Mouse (Mus musculus) G1E (cell line): ENCODE measurements at regions not wholly inside any gene's neighbourhood (a gene's known extent, or its start where the extent isn't known, plus 50 kb on each side); places are given as distances from the start of the nearest gene placed in this dataset.

Experiments
- ATAC-seq: 2 replicates; pipeline ENCODE4 v1.8.0; 2016; ENCODE audit warnings: mild to moderate bottlenecking; ENCODE audit not compliant: insufficient number of reproducible peaks, poor library complexity, low FRiP score, severe bottlenecking; ENCODE audit errors: extremely low read depth
- DNase-seq: peaks from one replicate; pipeline ENCODE4 v3.0.0; 2012; ENCODE audit warnings: low spot score
- H3K27me3 ChIP-seq: 2 replicates; pipeline ENCODE4 v1.6.1; 2012; ENCODE audit warnings: mild to moderate bottlenecking, low read length, inconsistent platforms; ENCODE audit not compliant: insufficient read depth
- H3K36me3 ChIP-seq: replicated peaks from 2 replicates; pipeline ENCODE3; 2012; ENCODE audit warnings: mild to moderate bottlenecking, inconsistent platforms
- H3K4me1 ChIP-seq: 2 replicates; pipeline ENCODE4 v1.6.1; 2012; ENCODE audit warnings: low read depth, low read length, inconsistent platforms, mixed read lengths; ENCODE audit not compliant: insufficient read depth
- H3K4me3 ChIP-seq: 2 replicates; pipeline ENCODE4 v1.5.1; 2012; ENCODE audit warnings: low read depth, mild to moderate bottlenecking, inconsistent platforms, low read length, moderate library complexity, mixed read lengths
- H3K9me3 ChIP-seq: replicated peaks from 2 replicates; pipeline ENCODE4 v1.6.1; 2012; ENCODE audit warnings: inconsistent platforms
- CTCF ChIP-seq: IDR thresholded peaks from 2 replicates; pipeline ENCODE4 v1.5.1; 2012; ENCODE audit warnings: low read depth, low read length, inconsistent platforms, mixed read lengths
- GATA1 ChIP-seq: IDR thresholded peaks from 2 replicates; pipeline ENCODE4 v1.6.1; 2012; ENCODE audit warnings: borderline replicate concordance, low read length, inconsistent platforms, mixed read lengths
- GATA2 ChIP-seq: IDR thresholded peaks from 2 replicates; pipeline ENCODE4 v1.6.1; 2012; ENCODE audit warnings: low read depth, low read length, inconsistent platforms, borderline replicate concordance
- POLR2AphosphoS5 ChIP-seq: IDR thresholded peaks from 2 replicates; pipeline ENCODE4 v1.6.1; 2012; ENCODE audit warnings: low read depth, low read length, inconsistent platforms; ENCODE audit not compliant: insufficient replicate concordance
- TAL1 ChIP-seq: conservative IDR thresholded peaks from 2 replicates; pipeline ENCODE4 v1.6.1; 2012; ENCODE audit warnings: low read depth, low read length, inconsistent platforms, mixed read lengths

DNA sequence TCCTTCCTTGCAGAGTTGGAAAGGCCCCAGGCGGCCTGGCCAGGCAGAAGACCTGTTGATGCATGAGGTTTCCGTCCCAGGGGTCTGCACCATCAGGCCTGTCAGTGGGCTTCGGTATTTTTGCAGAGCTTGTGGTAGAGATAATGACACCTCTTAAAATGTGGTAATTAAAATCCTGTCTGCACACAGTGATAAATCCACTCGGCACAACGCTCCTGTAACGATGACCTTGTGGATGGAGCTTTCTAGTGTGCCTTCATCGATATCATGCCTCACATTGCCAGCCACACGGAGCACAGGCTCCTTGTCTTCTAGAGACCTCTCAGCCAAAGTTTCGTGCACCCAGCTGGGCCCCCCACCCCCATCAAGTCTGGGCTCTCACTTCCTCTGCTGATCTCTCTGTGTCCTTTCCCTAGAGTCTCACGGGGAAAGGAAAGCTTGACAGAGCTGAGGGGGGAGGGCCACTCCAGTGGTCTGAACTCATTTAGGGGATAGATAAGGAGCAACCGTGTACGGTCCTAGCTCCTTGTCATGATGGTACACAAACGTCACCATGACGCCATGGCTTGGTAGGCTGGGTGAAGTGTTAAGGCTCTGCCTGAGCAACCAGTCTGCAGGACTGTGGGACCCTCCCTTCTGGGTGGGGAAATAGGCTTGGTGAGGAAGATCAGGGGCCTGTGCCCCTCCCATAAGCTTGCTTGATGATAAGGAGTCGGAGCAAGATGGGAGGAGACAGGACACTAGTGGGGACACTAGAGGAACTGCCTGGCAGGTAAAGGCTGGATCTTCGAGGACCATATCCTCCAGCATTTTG lies 145.9 kb downstream of the Kif26a start:
- no peaks in the 10 kb centered on the region for H3K9me3 ChIP-seq
- TF ChIP-seq GATA1 (no peak), POLR2AphosphoS5 (no peak), CTCF (no peak), TAL1 (no peak), GATA2 (no peak)
- no peaks in the 10 kb centered on the region for H3K36me3 ChIP-seq
- no peak overlapping the region for H3K4me3 ChIP-seq
- no peak for DNase-seq
- H3K27me3 ChIP-seq: no peaks in the 10 kb centered on the region; the same call in 1 of the 2 replicates
- H3K4me1 ChIP-seq: no peaks in the 10 kb centered on the region; the same call in 1 of the 2 replicates
- ATAC-seq: no peak

DNA sequence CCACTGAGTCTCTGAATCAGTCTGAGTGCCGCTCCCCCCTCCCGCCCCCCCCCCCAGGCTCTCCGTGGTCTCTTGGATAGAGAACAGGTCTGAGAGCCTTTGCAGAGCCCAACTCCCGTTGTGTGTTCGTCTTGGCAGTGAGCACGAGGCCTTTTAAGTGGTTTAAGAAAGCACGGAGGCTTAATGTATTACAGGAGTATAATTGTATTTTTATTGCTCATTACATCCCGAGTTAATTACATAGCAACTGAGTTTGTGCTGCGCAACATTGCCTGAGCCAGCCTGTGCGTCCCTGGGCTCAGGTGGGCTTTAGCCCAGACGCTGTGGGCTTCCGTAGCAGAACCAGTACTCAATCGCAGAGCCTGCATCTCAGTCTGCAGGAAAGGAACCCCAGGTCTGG lies 147.1 kb downstream of the Kif26a start:
- no peaks in the 10 kb centered on the region; the same call in 1 of the 2 replicates for H3K27me3 ChIP-seq
- no peak for ATAC-seq
- no peak overlapping the region for H3K4me3 ChIP-seq
- no peaks in the 10 kb centered on the region; the same call in 1 of the 2 replicates for H3K4me1 ChIP-seq
- no peaks in the 10 kb centered on the region for H3K36me3 ChIP-seq
- DNase-seq: no peak
- no peaks in the 10 kb centered on the region for H3K9me3 ChIP-seq
- TF ChIP-seq POLR2AphosphoS5 (no peak), GATA2 (no peak), GATA1 (no peak), CTCF (no peak), TAL1 (no peak)

DNA sequence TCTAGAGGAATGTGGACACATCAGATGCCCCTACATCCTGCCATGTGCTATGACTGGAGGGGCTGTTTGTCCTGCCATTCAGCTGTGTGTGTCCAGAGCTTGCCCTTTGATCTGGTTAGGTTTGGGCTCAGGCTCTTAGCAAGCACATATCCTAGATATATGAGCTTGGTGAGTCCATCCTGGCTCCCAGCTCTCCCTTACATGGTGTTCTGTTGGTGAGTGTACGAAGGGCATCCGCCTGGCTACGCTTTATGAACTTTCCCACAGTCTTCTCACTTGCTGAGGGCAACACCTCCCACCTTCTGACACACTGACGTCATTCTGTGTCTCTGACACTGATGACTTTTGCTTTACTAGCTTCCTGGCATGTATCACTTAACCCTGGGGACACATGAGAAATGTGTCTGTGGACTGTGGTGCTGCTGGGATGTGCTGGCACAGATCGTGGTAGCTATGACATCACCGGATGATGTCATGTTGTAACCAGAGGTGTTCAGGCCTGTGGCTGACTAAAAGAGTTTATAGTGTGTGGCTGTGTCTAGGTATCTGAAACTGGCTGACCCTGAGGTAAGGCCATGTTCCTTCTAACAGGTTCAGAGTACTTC lies 149.4 kb downstream of the Kif26a start:
- no peaks in the 10 kb centered on the region for H3K36me3 ChIP-seq
- no peaks in the 10 kb centered on the region for H3K9me3 ChIP-seq
- no peak overlapping the region for H3K4me3 ChIP-seq
- H3K4me1 ChIP-seq: no peaks in the 10 kb centered on the region; the same call in 1 of the 2 replicates
- ATAC-seq: no peak
- H3K27me3 ChIP-seq: no peaks in the 10 kb centered on the region; the same call in 1 of the 2 replicates
- no peak for DNase-seq
- TF ChIP-seq GATA1 (no peak), CTCF (no peak)

- ATAC-seq (no peak), DNase-seq (no peak)
- H3K27me3 ChIP-seq: peaks cover 4% of the 10 kb centered on the region; the same call in 1 of the 2 replicates
- H3K9me3 ChIP-seq: no peaks in the 10 kb centered on the region
- H3K4me1 ChIP-seq: no peaks in the 10 kb centered on the region
- no peak for TF ChIP-seq GATA2
- no peak for TF ChIP-seq CTCF
- TF ChIP-seq TAL1: no peak
- TF ChIP-seq POLR2AphosphoS5: no peak
- no peak for TF ChIP-seq GATA1
- no peaks in the 10 kb centered on the region for H3K36me3 ChIP-seq
- H3K4me3 ChIP-seq: no peak overlapping the region
Measured at GRCm38 (mm10) chr12:112298521-112298920, 152.5 kb downstream of the Kif26a start.

GRCm38 (mm10) chr12:112299089-112299488 lies 153.1 kb downstream of the Kif26a start:
- no peak for DNase-seq
- Histone ChIP-seq H3K9me3 (no peaks in the 10 kb centered on the region), H3K36me3 (no peaks in the 10 kb centered on the region), H3K4me1 (no peaks in the 10 kb centered on the region), H3K4me3 (no peak overlapping the region), H3K27me3 (peaks cover 4% of the 10 kb centered on the region; the same call in 1 of the 2 replicates)
- ATAC-seq: no peak
- TF ChIP-seq GATA2: no peak
- TF ChIP-seq GATA1: no peak
- no peak for TF ChIP-seq CTCF
- TF ChIP-seq TAL1: no peak
- TF ChIP-seq POLR2AphosphoS5: no peak

- Histone ChIP-seq H3K36me3 (no peaks in the 10 kb centered on the region), H3K9me3 (no peaks in the 10 kb centered on the region), H3K4me3 (no peak overlapping the region), H3K27me3 (peaks cover 4% of the 10 kb centered on the region; the same call in 1 of the 2 replicates), H3K4me1 (no peaks in the 10 kb centered on the region)
- DNase-seq: no peak
- TF ChIP-seq CTCF: no peak
- no peak for TF ChIP-seq TAL1
- TF ChIP-seq POLR2AphosphoS5: no peak
- TF ChIP-seq GATA2: no peak
- TF ChIP-seq GATA1: no peak
- ATAC-seq: no peak
Measured at GRCm38 (mm10) chr12:112299603-112300002, 153.6 kb downstream of the Kif26a start.
